Mouse (Mus musculus): Measurements from ENCODE around the gene Carhsp1. TPM values are rescaled to one million over a fixed set of nuclear protein-coding genes. Genes with fewer than 3 reads are reported as not detected.

The Carhsp1 gene
- total RNA-seq (2015; ENCODE audit: low replicate concordance) = 106 and 129 TPM in 2 replicates
- total RNA-seq (2017; ENCODE audit: low replicate concordance) = 184 and 218 TPM in 2 replicates

GRCm38 (mm10) chr16:8671551-8672349 is at the start of gene Carhsp1:
Gene Carhsp1, minus strand, starts transcription at chr16:8672155.
- peak; percentile 60 for ATAC-seq (replicated peaks; ENCODE audit: low FRiP score, poor library complexity, severe bottlenecking)

GRCm38 (mm10) chr16:8720447-8720846 is 48.5 kb upstream of the Carhsp1 start:
- no peak for ATAC-seq (replicated peaks; ENCODE audit: low FRiP score, poor library complexity, severe bottlenecking)

GRCm38 (mm10) chr16:8717744-8718143 is 45.8 kb upstream of the Carhsp1 start:
- ATAC-seq (replicated peaks; ENCODE audit: low FRiP score, poor library complexity, severe bottlenecking) = no peak

DNA sequence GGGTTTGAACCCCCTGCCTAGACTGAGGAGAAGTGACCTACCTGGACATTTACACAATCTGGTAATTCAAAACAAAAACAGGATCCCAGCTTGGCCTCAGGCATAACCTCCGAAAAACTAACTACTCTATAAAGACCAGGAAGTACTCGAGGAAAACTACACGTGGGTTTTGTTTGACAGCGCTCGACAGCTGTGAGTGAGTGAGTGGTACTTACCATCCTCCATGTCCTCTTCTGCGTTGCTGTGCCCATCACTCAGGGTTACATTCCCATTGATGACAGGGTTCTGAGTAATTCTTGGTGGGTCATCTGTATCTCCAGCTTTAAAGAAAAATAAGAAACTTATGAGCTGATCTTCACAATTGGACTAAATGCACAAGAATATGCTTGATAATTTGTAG is 44.3 kb upstream of the Carhsp1 start:
- no peak for ATAC-seq (replicated peaks; ENCODE audit: low FRiP score, poor library complexity, severe bottlenecking)

- no peak for ATAC-seq (replicated peaks; ENCODE audit: low FRiP score, poor library complexity, severe bottlenecking)
Measured at GRCm38 (mm10) chr16:8715513-8716080, 43.6 kb upstream of the Carhsp1 start.

GRCm38 (mm10) chr16:8714851-8715250 is 42.9 kb upstream of the Carhsp1 start:
- no peak for ATAC-seq (replicated peaks; ENCODE audit: low FRiP score, poor library complexity, severe bottlenecking)

- no peak for ATAC-seq (replicated peaks; ENCODE audit: low FRiP score, poor library complexity, severe bottlenecking)
Measured at GRCm38 (mm10) chr16:8711998-8712397, 40.0 kb upstream of the Carhsp1 start.

- ATAC-seq (replicated peaks; ENCODE audit: low FRiP score, poor library complexity, severe bottlenecking) = no peak
Measured at GRCm38 (mm10) chr16:8700586-8700985, 28.6 kb upstream of the Carhsp1 start.

- no peak for ATAC-seq (replicated peaks; ENCODE audit: low FRiP score, poor library complexity, severe bottlenecking)
Measured at GRCm38 (mm10) chr16:8699556-8699955, 27.6 kb upstream of the Carhsp1 start.

DNA sequence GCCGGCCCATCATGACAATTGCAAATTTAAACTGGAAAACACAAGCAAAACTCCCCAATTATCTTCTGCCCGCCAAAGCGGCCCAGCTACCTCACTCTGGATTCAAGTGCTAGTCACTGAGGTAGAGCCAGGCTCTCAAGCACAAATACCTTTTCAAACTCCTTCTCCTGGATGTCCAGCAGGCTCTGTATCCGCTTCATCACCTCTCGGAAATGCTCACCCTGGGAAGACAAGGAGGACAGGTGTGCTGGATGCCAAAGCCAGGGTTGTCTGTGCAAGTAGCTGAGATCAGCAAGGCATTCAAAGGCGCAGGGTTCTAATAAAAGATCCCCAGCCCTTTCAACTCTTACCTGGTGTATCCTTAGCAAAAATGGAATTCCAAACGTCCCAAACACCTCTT is 19.3 kb upstream of the Carhsp1 start:
- no peak for ATAC-seq (replicated peaks; ENCODE audit: low FRiP score, poor library complexity, severe bottlenecking)

- ATAC-seq (replicated peaks; ENCODE audit: low FRiP score, poor library complexity, severe bottlenecking) = no peak
Measured at GRCm38 (mm10) chr16:8689979-8690656, 18.2 kb upstream of the Carhsp1 start.

DNA sequence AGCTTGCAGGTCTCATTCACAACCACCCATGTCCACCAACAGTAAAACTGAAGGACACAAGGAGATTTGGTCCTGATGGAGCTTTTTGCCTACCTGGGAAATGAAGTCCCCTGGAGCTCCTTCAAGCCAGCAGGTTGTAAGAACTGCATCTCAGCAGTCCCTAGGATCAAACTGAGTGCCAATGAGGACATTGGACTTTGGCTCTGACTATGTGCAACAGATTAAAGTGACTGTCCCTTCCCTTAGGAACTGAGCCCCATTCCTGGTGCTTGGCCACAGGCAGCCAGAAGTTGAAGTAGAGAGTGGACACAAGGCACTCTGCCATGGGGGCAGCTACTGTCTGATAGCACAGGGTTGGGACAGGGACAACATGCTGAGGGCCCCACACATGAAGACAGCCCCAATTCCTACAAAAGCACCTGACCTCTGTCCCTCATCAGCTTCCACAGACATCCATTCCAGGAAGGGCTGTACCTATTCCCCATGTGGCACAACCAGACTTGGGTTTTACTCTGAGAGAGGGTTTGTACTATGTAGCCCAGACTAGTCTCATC is 15.7 kb upstream of the Carhsp1 start:
- ATAC-seq (replicated peaks; ENCODE audit: low FRiP score, poor library complexity, severe bottlenecking) = no peak

GRCm38 (mm10) chr16:8686871-8687535 is 15.0 kb upstream of the Carhsp1 start:
- peak; percentile 86 for ATAC-seq (replicated peaks; ENCODE audit: low FRiP score, poor library complexity, severe bottlenecking)

DNA sequence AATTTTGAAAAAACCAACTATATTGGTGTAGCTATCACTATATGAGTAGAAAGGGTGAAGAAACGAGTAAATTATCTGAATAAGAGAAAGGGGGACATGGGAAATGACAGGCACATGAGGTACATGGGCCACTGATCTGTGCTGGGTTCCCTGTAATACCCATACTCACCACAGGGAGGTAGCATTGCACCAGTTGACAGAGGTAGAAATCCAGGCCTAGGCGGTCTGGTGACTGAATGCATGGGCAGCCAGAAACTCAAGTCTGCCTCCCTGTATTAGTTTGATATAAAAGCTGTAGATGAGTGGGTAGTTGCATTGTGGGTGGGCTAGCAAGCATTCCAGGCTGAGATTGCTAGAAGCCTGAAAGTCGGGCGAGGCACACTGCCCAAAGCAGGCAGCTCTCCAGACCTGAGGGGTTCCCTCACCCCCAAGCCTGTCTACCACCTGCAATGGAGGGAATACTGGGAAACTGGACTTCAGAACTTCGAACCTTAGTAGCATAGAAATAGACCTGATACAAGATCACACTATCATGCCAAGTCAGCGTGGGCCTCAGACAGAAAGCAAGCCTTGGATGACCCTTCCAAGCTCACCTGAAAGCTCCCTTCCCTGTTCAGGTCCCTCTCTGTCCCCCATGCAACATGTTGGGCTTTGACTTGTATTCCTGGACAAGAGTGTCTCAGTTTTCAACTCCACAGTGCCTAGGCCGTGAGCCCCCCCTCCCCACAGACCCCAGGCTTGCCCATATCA is 14.3 kb upstream of the Carhsp1 start:
- ATAC-seq (replicated peaks; ENCODE audit: low FRiP score, poor library complexity, severe bottlenecking) = peak; percentile 66

DNA sequence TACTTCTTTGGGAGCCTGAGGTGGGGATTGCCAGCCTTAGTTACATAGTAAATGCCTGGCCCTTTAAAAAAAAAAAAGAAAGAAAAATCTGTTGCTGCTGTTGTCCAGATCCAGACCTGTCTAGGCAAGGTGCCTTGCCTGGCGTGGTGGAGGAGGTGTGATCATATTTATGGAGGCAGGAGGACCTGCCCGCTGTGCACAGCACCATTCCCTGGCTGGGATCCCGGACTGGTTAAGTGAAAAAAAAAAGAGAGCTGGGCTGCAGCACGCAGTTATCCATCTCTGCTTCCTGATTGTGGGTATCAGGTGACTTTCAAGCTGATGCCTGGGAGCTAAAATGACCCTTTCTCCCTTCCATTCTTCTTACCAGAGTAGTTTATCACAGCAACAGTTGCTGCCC is 13.1 kb upstream of the Carhsp1 start:
- no peak for ATAC-seq (replicated peaks; ENCODE audit: low FRiP score, poor library complexity, severe bottlenecking)

DNA sequence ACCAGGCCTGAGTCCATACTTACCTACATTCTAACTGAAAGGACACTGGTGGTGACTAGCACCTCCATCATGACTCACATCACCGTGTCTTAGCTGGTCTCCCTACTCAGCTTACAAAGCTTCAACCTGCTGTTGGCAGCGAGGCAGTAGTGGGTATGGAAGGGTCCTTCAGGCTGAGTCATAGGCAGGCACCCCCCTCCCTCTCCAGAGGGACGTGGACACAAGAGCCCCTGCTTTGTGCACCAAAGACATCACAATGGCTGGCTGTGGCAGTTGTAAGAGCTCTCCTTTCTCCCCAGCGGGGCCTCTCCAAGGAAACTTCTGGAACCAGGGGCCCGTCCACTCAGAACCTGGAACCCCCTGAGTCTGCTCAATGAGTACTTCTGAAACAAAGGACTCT is 8.5 kb upstream of the Carhsp1 start, which contains the start of gene Gm5767:
Gene Gm5767 (plus strand): TSS at position 301 of the 400 bp plus-strand sequence.
- no peak for ATAC-seq (replicated peaks; ENCODE audit: low FRiP score, poor library complexity, severe bottlenecking)

DNA sequence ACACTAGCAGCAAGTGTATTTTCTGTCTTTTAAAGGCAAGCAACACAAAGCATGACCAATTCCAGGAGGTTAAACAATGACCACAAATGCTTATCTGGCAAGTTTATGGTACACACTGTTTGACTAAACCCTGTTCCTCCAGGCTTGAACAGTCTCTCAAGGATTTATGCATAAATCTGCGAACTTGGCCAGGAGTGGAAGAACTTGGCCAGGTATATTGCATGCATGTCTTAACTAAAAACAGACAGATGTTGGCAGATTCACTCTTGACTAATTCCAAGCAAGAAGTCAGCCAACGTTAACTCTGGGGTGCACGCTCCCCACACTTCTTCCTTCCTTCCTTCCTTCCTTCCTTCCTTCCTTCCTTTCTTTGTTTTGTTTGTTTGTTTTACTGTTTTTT is 7.8 kb upstream of the Carhsp1 start:
- no peak for ATAC-seq (replicated peaks; ENCODE audit: low FRiP score, poor library complexity, severe bottlenecking)

- peak; percentile 28 for ATAC-seq (replicated peaks; ENCODE audit: low FRiP score, poor library complexity, severe bottlenecking)
Measured at GRCm38 (mm10) chr16:8678676-8679075, 6.7 kb upstream of the Carhsp1 start.

DNA sequence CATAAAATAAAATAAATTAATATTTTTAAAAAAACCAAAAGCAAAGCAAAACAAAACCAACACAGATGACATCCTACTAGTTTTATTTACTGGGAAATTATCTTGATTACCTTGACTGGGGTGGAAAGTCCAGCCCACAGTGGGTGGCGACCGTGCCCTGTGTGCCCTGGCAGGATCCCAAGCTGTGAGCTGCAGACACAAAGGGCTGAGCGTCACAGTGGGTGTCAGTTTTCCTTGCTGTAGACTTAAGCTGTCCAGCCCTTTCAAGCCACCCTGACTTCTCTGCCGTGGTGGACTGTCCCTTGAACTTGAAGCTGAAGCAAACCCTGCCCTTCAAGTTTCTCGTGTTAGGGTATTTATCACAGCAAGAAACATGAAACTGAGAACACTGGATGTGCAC is 6.1 kb upstream of the Carhsp1 start:
- ATAC-seq (replicated peaks; ENCODE audit: low FRiP score, poor library complexity, severe bottlenecking) = peak; percentile 55

Measured in erythroblast, adult 5-6 weeks (primary cell).